Mouse (Mus musculus) erythroid progenitor cell, adult 5-6 weeks (primary cell): ENCODE data around the gene Rpl35a. TPM values are rescaled to one million over a fixed set of nuclear protein-coding genes. Genes with fewer than 3 reads are reported as not detected.

Experiments used
- ATAC-seq: replicated peaks from 2 replicates; pipeline ENCODE4 v1.8.0; 2016; ENCODE audit warnings: moderate number of reproducible peaks, mild to moderate bottlenecking, moderate TSS enrichment, inconsistent platforms; ENCODE audit not compliant: poor library complexity, low FRiP score, severe bottlenecking
- total RNA-seq, 2 experiments: library from RNA; stranded (forward) in 1 of 2; stranded (reverse) in 1 of 2; fragments of 150-400 nt in 1 of 2; fragments of 186-747, 209-891 nt in 1 of 2; gene quantifications; 2 replicates each; pipeline versions ENCODE4 v1.2.3 to v1.2.4; 2015 to 2017; ENCODE audit warnings: low replicate concordance in 2 of 2

The Rpl35a gene
- total RNA-seq, 2 experiments from 2014 or later, result 235 to 809 TPM

- no peak for ATAC-seq
Measured at GRCm38 (mm10) chr16:33085666-33086065, 29.4 kb downstream of the Rpl35a start.

Other genes with a start within 250 kb of the Rpl35a start
- not detected in 2 replicates for gene Smbd1, start 246.0 kb upstream of the Rpl35a start, total RNA-seq (2015; ENCODE audit: low replicate concordance)
- gene Smbd1, start 246.0 kb upstream of the Rpl35a start, total RNA-seq (2017; ENCODE audit: low replicate concordance), result not detected in 2 replicates
- 5.8 and 11.3 TPM in 2 replicates for gene Fyttd1, start 179.0 kb upstream of the Rpl35a start, total RNA-seq (2015; ENCODE audit: low replicate concordance)
- gene Fyttd1, start 179.0 kb upstream of the Rpl35a start, total RNA-seq (2017; ENCODE audit: low replicate concordance), result 7.4 and 19.7 TPM in 2 replicates
- gene Rubcn, start 178.7 kb upstream of the Rpl35a start, total RNA-seq (2015; ENCODE audit: low replicate concordance), result 6.5 and 13.0 TPM in 2 replicates
- gene Rubcn, start 178.7 kb upstream of the Rpl35a start, total RNA-seq (2017; ENCODE audit: low replicate concordance), result 6.0 and 7.9 TPM in 2 replicates
- 12.6 and 17.6 TPM in 2 replicates for gene Lrch3, start 142.4 kb upstream of the Rpl35a start, total RNA-seq (2015; ENCODE audit: low replicate concordance)
- gene Lrch3, start 142.4 kb upstream of the Rpl35a start, total RNA-seq (2017; ENCODE audit: low replicate concordance), result 19.9 and 22.3 TPM in 2 replicates
- gene Iqcg, start 235 bp upstream of the Rpl35a start, total RNA-seq (2015; ENCODE audit: low replicate concordance), result not detected in 2 replicates
- under 0.01 TPM in 1 of 2 replicates, not detected in the other for gene Iqcg, start 235 bp upstream of the Rpl35a start, total RNA-seq (2017; ENCODE audit: low replicate concordance)
- gene Lmln, start 6.1 kb downstream of the Rpl35a start, total RNA-seq (2015; ENCODE audit: low replicate concordance), result 3.2 and 15.1 TPM in 2 replicates
- gene Lmln, start 6.1 kb downstream of the Rpl35a start, total RNA-seq (2017; ENCODE audit: low replicate concordance), result 1.2 and 3.8 TPM in 2 replicates
- 3.4 and 5.4 TPM in 2 replicates for gene Osbpl11, start 128.6 kb downstream of the Rpl35a start, total RNA-seq (2015; ENCODE audit: low replicate concordance)
- 5.7 and 6.5 TPM in 2 replicates for gene Osbpl11, start 128.6 kb downstream of the Rpl35a start, total RNA-seq (2017; ENCODE audit: low replicate concordance)
- gene Snx4, start 195.0 kb downstream of the Rpl35a start, total RNA-seq (2015; ENCODE audit: low replicate concordance), result 12.3 and 23.9 TPM in 2 replicates
- 7.0 and 14.0 TPM in 2 replicates for gene Snx4, start 195.0 kb downstream of the Rpl35a start, total RNA-seq (2017; ENCODE audit: low replicate concordance)